Mouse (Mus musculus): Measurements from ENCODE around the gene Exoc6.
"Not testable (repeated sequence)": the region's sequence is repeated elsewhere in the genome, so short reads cannot be mapped to it uniquely, and the experiment has no call there.

The Exoc6 gene

GRCm38 (mm10) chr19:37550101-37551039 lies at the start of gene Exoc6:
TSS of gene Exoc6 (plus strand) at chr19:37550418.
- peak; percentile 79 for DNase-seq (ENCODE audit: low spot score)

- no peak for DNase-seq (ENCODE audit: low spot score)
Measured at GRCm38 (mm10) chr19:37502996-37503395, 47.2 kb upstream of the Exoc6 start.

DNA sequence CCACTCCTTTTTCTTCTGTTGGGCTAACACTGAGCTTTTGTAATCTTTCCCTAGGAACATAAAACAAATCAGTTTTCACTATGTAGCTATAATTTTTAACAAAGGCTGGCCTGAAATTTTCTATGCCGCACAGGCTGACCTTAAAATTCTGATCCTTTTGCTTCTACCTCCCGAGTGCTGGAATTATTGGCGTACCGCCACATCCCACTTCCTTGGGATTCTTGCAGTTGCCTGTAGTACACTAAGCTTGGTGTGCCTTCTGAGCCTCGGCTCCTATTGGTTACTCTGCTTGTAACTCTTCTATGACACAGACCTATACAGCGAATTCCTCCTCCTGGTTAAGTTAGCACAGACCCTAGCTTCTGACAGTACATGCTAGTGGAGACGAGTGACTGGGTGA lies 44.2 kb upstream of the Exoc6 start:
- DNase-seq (ENCODE audit: low spot score): no peak

- no peak for DNase-seq (ENCODE audit: low spot score)
Measured at GRCm38 (mm10) chr19:37506614-37507013, 43.6 kb upstream of the Exoc6 start.

GRCm38 (mm10) chr19:37509725-37510124 lies 40.5 kb upstream of the Exoc6 start:
- peak; percentile 71 for DNase-seq (ENCODE audit: low spot score)

DNA sequence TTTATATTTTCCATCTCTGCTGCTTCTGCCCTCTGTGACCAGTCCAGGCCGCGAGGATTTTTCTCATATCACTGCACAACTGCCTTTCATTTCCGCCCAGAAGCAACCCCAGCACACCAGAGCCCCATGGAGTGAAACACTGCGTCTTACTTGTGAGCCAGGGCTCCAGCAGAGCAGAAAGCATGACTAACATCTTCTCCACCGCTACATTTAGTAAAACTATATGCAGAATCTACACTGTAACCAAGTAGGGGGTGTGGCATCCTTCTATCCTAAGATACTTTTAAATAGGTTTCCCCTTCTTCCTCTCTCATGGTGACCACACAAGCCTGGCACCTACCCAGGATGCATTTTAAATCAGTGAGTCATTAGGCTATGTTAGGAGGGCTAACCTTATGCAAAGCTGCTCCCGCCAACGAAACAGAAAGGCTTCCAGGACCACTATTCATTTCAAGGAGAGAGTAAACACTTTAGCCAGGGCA lies 35.4 kb upstream of the Exoc6 start:
- DNase-seq (ENCODE audit: low spot score): no peak

GRCm38 (mm10) chr19:37517419-37517818 lies 32.8 kb upstream of the Exoc6 start:
- no peak for DNase-seq (ENCODE audit: low spot score)

DNA sequence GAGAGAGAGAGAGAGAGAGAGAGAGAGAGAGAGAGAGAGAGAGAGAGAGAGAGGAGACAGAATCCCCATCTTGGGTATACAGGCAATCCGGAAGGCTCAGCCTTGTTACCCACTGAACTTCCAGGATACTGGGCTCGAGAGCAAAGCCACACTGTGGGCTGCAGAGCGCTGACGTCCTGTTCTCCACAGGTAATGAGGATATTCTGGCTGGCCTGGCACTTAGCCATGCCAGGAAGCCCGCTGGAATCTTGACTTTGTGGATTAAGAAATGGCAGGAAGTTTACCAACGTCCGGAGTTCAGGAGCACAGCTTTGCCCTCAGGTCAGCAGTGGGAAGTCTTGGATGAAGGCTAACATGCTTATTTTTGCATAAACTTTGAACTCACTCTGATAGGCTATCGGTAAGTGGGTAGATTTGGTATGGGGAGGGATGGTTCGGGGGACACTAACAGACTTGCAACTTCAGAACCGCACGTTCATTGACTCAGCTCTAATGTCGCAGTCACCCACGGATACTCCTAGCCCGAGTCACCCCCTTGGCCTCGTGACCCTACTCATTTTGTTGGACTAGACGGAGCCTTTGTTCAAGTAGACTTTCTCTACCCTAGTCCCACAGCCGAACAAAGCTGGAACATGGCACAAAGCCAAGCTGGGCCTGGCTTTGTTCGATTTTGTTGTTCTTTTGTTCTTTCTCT lies 29.3 kb upstream of the Exoc6 start:
- DNase-seq (ENCODE audit: low spot score): no peak

GRCm38 (mm10) chr19:37521434-37521781 lies 28.8 kb upstream of the Exoc6 start:
- DNase-seq (ENCODE audit: low spot score): no peak

DNA sequence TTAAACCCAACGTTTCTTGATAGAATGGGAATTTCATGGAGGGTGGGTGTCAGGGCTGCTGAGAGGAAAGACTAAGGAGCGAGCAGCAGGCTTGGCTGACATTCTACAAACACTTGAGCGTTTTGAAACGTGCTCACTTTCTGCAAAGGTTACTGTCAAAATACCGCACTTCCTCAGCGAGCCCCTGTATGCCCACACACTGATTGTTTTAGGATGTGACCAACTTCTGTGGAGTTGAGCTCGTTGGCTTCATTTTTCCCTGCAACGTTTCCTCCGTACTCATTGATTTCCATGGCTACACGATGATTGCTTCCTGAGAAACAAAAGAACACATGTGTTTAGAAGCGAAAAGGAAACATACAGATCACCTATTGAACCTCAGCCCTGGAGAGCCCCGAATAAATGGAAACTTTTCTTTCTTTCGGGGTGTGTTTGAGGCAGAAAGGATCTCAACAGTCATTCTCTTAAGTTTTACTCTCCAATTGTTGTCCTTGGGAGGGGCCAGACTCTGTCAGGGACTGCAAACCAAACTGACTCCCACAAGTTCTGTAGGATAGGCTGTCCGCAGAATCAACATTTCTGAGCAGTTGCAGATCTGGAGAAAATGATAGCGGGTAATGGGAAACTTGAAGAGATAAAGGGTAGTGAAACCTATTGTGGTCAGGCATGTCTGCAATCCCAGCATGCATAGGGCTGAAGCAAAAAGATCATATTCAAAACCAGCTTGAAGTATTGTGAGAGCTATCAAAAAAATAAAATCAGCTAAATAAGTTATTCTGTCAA lies 26.7 kb upstream of the Exoc6 start:
- no peak for DNase-seq (ENCODE audit: low spot score)

DNA sequence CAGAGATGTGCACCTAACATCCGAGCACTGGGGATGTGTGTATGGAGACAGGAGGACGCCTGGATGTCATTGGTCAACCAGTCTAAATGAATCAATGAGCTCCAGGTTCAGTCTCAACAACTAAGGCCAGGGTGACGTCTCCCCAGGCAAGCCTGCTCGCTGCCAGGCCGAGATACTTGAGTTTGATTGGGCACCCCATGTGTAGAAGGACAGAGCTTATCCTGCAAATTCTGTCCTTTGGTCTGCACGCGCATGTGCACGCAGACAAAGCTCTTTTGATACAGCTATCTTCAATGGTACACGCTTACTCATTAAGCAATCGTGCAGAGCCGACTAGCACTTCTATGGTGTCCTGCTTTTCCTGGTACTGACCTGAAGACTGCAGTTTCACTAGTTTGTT lies 24.3 kb upstream of the Exoc6 start:
- DNase-seq (ENCODE audit: low spot score): no peak

- DNase-seq (ENCODE audit: low spot score): no peak
Measured at GRCm38 (mm10) chr19:37526768-37527167, 23.4 kb upstream of the Exoc6 start.

GRCm38 (mm10) chr19:37527736-37528135 lies 22.5 kb upstream of the Exoc6 start:
- not testable (repeated sequence) for DNase-seq (ENCODE audit: low spot score)

- DNase-seq (ENCODE audit: low spot score): no peak
Measured at GRCm38 (mm10) chr19:37528581-37528980, 21.6 kb upstream of the Exoc6 start.

GRCm38 (mm10) chr19:37529296-37529695 lies 20.9 kb upstream of the Exoc6 start:
- no peak for DNase-seq (ENCODE audit: low spot score)

- no peak for DNase-seq (ENCODE audit: low spot score)
Measured at GRCm38 (mm10) chr19:37529975-37530515, 20.2 kb upstream of the Exoc6 start.

GRCm38 (mm10) chr19:37530601-37531000 lies 19.6 kb upstream of the Exoc6 start:
- DNase-seq (ENCODE audit: low spot score): no peak

GRCm38 (mm10) chr19:37531200-37531845 lies 18.9 kb upstream of the Exoc6 start:
- DNase-seq (ENCODE audit: low spot score): no peak

DNA sequence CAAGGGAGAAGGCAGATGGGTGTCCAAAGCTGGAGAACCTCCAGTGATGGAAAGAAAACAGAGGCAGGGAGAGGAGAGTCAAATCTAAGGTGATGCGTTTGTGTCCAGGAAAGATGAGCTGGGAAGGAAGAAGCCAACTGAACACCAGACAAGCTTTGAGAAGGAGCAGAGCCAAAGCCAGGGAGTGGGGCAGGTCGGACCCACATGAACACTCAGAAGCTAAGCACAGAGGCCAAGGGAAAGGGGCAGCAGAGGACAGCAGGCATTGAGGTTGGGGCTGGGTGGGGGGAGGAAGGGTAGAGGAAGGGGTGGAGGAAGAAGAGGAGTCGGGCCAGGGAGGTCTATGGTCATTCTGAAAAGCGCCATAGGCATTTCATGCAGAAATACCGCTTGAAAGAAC lies 17.0 kb upstream of the Exoc6 start:
- no peak for DNase-seq (ENCODE audit: low spot score)

DNA sequence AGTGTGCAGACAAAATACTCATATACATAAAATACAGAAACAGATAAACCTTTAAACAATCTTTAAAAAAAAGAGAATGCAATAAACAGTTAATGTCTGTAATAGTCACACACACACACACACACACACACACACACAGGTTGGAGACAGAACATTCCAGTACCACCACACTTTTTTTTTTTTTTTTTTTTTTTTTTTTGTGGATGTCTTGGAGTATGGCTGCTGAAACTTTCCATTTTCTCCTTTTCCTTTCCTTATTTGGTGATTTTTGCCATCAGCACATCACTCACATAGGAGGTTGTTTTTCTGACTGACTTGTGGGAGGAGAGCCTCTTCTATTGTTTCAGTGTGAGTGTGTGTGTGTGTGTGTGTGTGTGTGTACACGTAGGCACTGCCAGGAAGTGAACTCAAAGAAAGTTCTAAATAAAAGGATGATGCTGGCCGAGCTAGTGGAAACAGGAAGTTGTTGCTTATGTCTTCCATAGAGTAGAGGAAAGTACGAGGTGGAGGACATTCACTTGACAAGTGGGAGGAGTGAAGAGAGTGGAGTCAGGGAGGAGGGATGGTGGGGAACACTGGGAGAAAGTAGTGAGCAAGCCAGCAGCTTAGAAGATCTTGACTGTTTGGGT lies 15.4 kb upstream of the Exoc6 start:
- no peak for DNase-seq (ENCODE audit: low spot score)

DNA sequence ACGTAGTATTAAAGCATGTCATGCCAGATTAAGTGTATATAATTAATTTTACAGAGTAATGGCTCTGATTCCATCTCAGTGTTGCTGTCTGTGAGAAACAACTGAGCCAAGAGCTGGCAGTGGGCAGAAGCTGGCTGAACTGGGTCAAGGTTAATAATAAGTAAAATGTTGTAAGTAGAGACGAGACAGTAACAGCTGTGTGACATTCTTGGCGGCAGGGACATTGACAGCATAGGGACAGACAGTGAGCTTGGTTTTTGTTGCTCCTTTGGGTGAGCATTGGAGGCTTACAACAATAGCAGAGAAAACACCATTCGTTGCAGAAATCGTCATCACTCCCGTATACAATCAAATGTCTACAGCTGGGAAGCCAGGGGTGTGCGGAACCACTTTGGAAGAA lies 13.8 kb upstream of the Exoc6 start:
- DNase-seq (ENCODE audit: low spot score): no peak

All from spleen, adult 12 weeks (tissue).